Mouse (Mus musculus) activated CD4-positive, CD25-positive, alpha-beta regulatory T cell (primary cell): ENCODE data around the gene Abca7. TPM values are rescaled to one million over a fixed set of nuclear protein-coding genes. Genes with fewer than 3 reads are reported as not detected.

Source experiments
- polyA plus RNA-seq, 2 experiments: library from polyadenylated mRNA; unstranded; fragments of 100-300 nt; shearing (Covaris generic); gene quantifications; one replicate each; pipeline ENCODE4 v1.2.1; 2017

Abca7 gene
- polyA plus RNA-seq, result 10 to 100 TPM; 21.2 to 46.3 TPM

DNA sequence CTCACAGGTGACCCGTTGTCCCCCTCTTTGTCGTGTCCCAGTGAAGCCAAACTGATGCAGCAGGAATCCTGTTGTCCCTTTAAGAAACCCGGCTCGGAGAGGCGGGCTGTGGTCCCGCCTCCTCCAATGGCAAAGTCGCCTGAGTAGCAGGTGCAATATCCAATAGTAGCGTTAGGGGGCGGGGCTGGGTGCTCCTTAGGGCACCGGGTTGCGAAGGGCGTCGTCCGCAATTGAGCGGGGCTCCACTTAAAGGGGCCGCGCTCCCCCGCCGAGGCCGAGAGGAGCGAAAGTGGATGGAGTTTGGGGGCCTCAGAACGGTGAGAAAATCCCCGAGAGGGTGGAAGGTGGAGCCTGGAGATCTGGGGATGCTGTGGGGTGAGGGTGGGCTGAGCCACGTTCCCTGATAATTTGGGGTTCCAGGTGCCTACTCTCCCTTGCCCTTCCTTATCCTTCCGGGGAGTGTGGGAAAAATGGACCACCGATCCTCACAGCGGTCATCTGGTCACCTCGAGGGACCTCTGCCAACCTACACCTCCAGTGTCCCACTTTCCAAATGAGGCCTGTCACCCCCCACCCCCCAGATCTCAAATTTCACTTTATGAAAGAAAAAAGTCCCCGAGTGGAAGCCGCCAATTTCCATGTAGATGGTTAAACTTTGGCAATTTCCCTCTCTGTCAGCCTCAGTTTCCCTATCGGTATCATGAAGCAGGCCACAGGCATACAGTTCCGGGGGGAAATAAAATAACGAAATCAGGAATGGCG lies at the start of gene Abca7:
Gene Abca7 (plus strand): TSS at position 223 of the 762 bp plus-strand sequence.

GRCm38 (mm10) chr10:79959847-79960601 lies 36.3 kb upstream of the Abca7 start, which contains the start of gene Wdr18:
Gene Wdr18, plus strand, starts transcription at chr10:79960152.

DNA sequence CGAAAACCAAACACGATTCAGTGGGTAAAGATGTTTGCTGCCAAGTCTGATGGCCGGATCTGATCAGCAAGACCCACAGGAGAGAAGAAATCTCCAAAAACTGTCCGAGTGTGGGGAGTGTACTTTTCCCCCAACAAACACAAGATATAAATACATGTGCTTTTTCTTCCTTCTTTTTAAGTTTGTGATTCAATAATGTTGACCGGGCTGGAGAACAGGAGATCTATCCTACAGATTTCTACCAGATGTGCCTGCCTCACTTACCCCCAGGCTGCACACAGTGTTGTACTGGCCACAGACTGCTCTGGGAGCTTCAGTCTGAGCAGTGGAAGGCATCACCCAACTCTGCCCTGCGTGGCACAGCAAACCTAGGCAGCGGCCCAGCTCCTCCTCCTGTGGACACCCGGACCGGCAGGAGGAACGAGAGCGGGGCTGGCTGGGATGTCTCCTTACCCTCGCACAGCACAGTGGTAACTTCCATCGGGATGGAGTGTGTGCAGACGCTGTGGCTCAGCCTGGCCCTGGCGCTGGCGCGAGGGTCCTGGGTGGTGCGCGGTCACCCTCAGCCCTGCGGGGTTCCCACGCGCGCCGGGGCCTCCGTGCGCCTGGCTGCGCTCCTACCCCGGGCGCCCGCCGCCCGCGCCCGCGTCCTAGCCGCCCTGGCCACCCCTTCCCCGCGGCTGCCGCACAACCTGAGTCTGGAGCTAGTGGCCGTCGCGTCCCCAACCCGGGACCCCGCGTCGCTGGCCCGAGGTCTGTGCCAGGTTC lies 25.7 kb upstream of the Abca7 start, which contains the start of gene Grin3b:
Gene Grin3b (plus strand): TSS at position 301 of the 768 bp plus-strand sequence.

DNA sequence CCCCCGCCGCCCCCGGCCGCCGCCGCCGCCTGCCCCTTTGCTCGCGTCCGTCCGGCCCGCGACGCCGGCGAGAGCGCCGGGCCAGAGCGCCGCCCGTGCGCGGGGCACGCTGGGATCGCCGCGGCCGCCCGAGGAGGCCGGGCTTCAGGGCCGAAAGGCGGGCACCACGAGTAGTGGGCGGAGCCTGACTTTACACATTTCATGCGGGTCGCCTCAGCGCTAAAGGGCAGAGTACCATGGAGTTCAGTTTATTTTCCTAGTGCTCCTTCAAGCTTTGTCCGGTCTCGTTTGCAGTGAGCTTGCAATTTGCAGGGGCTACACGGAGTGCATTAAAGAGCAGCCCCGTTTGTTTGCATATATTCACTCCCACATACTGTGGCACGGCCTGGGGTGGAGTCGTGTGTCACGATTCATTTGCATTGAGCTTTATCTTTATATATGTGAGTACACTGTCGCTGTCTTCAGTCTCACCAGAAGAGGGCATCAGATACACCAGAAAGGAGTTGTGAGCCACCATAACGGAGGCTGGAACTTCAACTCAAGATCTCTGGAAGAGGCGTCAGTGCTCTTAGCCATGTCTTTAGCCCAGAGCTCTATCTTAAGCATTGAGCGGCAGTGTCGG lies 12.0 kb upstream of the Abca7 start, which contains the start of gene Tmem259:
Gene Tmem259 (minus strand): TSS at position 136 of the 622 bp plus-strand sequence.

GRCm38 (mm10) chr10:79988506-79989271 lies 7.6 kb upstream of the Abca7 start, which contains the start of gene Cnn2:
Gene Cnn2, plus strand, starts transcription at chr10:79988584.

DNA sequence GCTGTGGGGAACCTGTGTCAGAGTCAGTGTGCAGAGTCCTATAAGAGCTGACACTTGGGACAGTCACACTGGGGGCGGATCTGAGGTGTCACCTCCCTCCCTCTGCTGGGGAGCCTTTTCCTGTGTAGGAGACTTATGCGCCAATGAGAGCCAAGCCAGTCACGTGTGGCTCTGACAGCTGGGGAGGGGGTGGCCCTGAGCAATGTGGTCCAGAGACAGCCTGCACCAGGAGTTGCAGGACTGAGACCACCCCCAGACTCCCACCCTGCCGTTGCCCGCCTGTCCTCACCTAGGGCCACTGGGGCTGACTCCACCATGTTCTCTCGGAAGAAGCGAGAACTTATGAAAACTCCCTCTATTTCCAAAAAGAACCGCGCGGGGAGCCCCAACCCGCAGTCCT lies 20.2 kb downstream of the Abca7 start, which contains the start of gene Arhgap45:
Gene Arhgap45 (plus strand): TSS at position 143 of the 400 bp plus-strand sequence.

DNA sequence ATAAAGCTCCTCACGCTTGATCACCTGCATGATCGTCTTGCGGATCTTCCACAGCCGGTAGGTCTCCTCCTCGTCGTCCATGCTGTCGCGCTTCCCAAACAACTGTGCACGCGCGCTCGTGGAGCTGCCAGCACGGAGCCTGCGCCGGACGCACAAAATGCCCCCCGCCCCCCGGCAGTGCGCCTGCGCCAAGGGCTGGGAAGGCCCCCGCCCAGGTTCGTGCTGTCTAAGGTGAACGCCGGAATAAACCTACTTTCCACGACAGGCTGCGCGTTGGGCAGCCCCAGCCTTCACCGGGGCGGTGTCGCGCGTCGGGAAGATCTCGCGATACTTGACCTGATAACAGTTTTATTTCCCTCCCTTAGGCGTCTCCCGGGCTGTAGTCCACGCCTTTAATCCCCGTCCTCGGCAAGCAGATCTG lies 43.3 kb downstream of the Abca7 start, which contains the start of gene Polr2e:
Gene Polr2e (minus strand): TSS at position 237 of the 421 bp plus-strand sequence.

GRCm38 (mm10) chr10:80047041-80047565 lies 50.8 kb downstream of the Abca7 start, which contains the start of gene Gpx4:
Gene Gpx4, plus strand, starts transcription at chr10:80047166.

Other genes with a start within 250 kb of the Abca7 start
- 10 to 100 TPM; 29.5 to 32.3 TPM for gene Polrmt, start 249.9 kb upstream of the Abca7 start, polyA plus RNA-seq
- under 1 TPM; 0.12 to 0.33 TPM for gene Fgf22, start 241.4 kb upstream of the Abca7 start, polyA plus RNA-seq
- 10 to 100 TPM; 47.0 to 58.4 TPM for gene Rnf126, start 229.5 kb upstream of the Abca7 start, polyA plus RNA-seq
- under 1 TPM; 0.55 to 0.81 TPM for gene Fstl3, start 219.2 kb upstream of the Abca7 start, polyA plus RNA-seq
- gene Prss57, start 205.5 kb upstream of the Abca7 start, polyA plus RNA-seq, result under 1 TPM; 0.23 to 0.55 TPM
- gene Palm, start 202.9 kb upstream of the Abca7 start, polyA plus RNA-seq, result 1 to 10 TPM; 2.1 to 3.4 TPM
- 1 to 10 TPM in 1 of 2 experiments, not detected in 1; 1.1 TPM for gene Misp, start 175.5 kb upstream of the Abca7 start, polyA plus RNA-seq
- gene Ptbp1, start 142.1 kb upstream of the Abca7 start, polyA plus RNA-seq, result 100 to 1,000 TPM; 242 to 297 TPM
- gene Prtn3, start 122.0 kb upstream of the Abca7 start, polyA plus RNA-seq, result not detected
- gene Plppr3, start 121.9 kb upstream of the Abca7 start, polyA plus RNA-seq, result 1 to 10 TPM; 2.5 to 3.6 TPM
- not detected for gene Elane, start 110.2 kb upstream of the Abca7 start, polyA plus RNA-seq
- gene Cfd, start 105.6 kb upstream of the Abca7 start, polyA plus RNA-seq, result not detected
- 10 to 100 TPM; 27.8 to 35.8 TPM for gene Med16, start 87.6 kb upstream of the Abca7 start, polyA plus RNA-seq
- 10 to 100 TPM; 16.0 to 34.9 TPM for gene Gm26602, start 85.6 kb upstream of the Abca7 start, polyA plus RNA-seq
- gene Kiss1r, start 79.5 kb upstream of the Abca7 start, polyA plus RNA-seq, result under 1 TPM; 0.47 to 0.56 TPM
- gene R3hdm4, start 75.3 kb upstream of the Abca7 start, polyA plus RNA-seq, result 100 to 1,000 TPM; 188 to 197 TPM
- 10 to 100 TPM in 1 of 2 experiments, 1 to 10 TPM in 1; 7.0 to 15.0 TPM for gene Arid3a, start 69.5 kb upstream of the Abca7 start, polyA plus RNA-seq
- gene Wdr18, start 36.3 kb upstream of the Abca7 start, polyA plus RNA-seq, result 10 to 100 TPM; 52.3 to 56.5 TPM
- gene Grin3b, start 25.8 kb upstream of the Abca7 start, polyA plus RNA-seq, result under 1 TPM; 0.13 to 0.28 TPM
- 10 to 100 TPM; 24.8 to 28.5 TPM for gene Tmem259, start 12.2 kb upstream of the Abca7 start, polyA plus RNA-seq
- gene Cnn2, start 7.9 kb upstream of the Abca7 start, polyA plus RNA-seq, result 100 to 1,000 TPM; 650 to 940 TPM
- 100 to 1,000 TPM; 587 to 734 TPM for gene Arhgap45, start 20.2 kb downstream of the Abca7 start, polyA plus RNA-seq
- 100 to 1,000 TPM; 167 to 199 TPM for gene Polr2e, start 43.3 kb downstream of the Abca7 start, polyA plus RNA-seq
- 100 to 1,000 TPM; 438 to 449 TPM for gene Gpx4, start 50.7 kb downstream of the Abca7 start, polyA plus RNA-seq
- 10 to 100 TPM; 34.5 to 48.9 TPM for gene Sbno2, start 109.1 kb downstream of the Abca7 start, polyA plus RNA-seq
- gene Stk11, start 119.3 kb downstream of the Abca7 start, polyA plus RNA-seq, result 10 to 100 TPM; 32.3 to 56.4 TPM
- 100 to 1,000 TPM; 430 to 441 TPM for gene Atp5d, start 142.1 kb downstream of the Abca7 start, polyA plus RNA-seq
- 1 to 10 TPM; 1.8 to 1.9 TPM for gene Cbarp, start 144.3 kb downstream of the Abca7 start, polyA plus RNA-seq
- gene Midn, start 151.8 kb downstream of the Abca7 start, polyA plus RNA-seq, result 1 to 10 TPM; 3.1 to 8.5 TPM
- gene Cirbp, start 169.5 kb downstream of the Abca7 start, polyA plus RNA-seq, result 100 to 1,000 TPM; 134 to 324 TPM
- gene 1600002K03Rik, start 176.4 kb downstream of the Abca7 start, polyA plus RNA-seq, result 10 to 100 TPM; 19.3 to 25.7 TPM
- gene Efna2, start 183.0 kb downstream of the Abca7 start, polyA plus RNA-seq, result not detected
- gene Mum1, start 229.9 kb downstream of the Abca7 start, polyA plus RNA-seq, result 10 to 100 TPM; 70.6 to 76.2 TPM